Mouse (Mus musculus): ENCODE data around the gene Hormad1. TPM values are rescaled to one million over a fixed set of nuclear protein-coding genes. Genes with fewer than 3 reads are reported as not detected.

Gene Hormad1
- not detected for polyA plus RNA-seq (2012; fragmentation: generic; extraction: Trizol)

- Histone ChIP-seq H3ac (ENCODE audit: control insufficient read depth, insufficient read length) (no peak within 1 kb of the TSS), H3K79me2 (ENCODE audit: control insufficient read depth, insufficient read depth) (no peaks in the 10 kb centered on the region), H3K4me2 (ENCODE audit: low read depth) (no peak within 1 kb of the TSS), H3K27me3 (ENCODE audit: control insufficient read depth, insufficient read depth, insufficient read length) (no peaks in the 10 kb centered on the region), H3K36me3 (ENCODE audit: control insufficient read depth, insufficient read depth) (no peaks in the 10 kb centered on the region), H3K4me3 (no peak within 1 kb of the TSS)
- TF ChIP-seq MYOG (IDR thresholded peaks at IDR 0.05; ENCODE audit: control insufficient read depth in 1 of 3, insufficient read depth in 1 of 3, insufficient read length in 2 of 3, low read depth in 2 of 3) (no peak), SRF (IDR thresholded peaks at IDR 0.05; ENCODE audit: control insufficient read depth, insufficient read length, low read depth) (no peak), POLR2AphosphoS2 (IDR thresholded peaks at IDR 0.05; ENCODE audit: insufficient read length, low read depth) (no peak), E2F4 (IDR thresholded peaks at IDR 0.05; ENCODE audit: insufficient read depth) (no peak), MAX (IDR thresholded peaks at IDR 0.05; ENCODE audit: low read depth) (no peak), REST (IDR thresholded peaks at IDR 0.05; ENCODE audit: insufficient read depth, insufficient read length) (no peak)
Observed at GRCm38 (mm10) chr3:95559437-95559836, at the start of gene Hormad1. Gene Hormad1 (plus strand): TSS chr3:95559677.

GRCm38 (mm10) chr3:95511611-95512180 lies 47.8 kb upstream of the Hormad1 start:
- Histone ChIP-seq H3ac (ENCODE audit: control insufficient read depth, insufficient read length) (no peak overlapping the region), H3K4me3 (no peak overlapping the region), H3K27me3 (ENCODE audit: control insufficient read depth, insufficient read depth, insufficient read length) (no peaks in the 10 kb centered on the region), H3K79me2 (ENCODE audit: control insufficient read depth, insufficient read depth) (no peaks in the 10 kb centered on the region), H3K36me3 (ENCODE audit: control insufficient read depth, insufficient read depth) (no peaks in the 10 kb centered on the region), H3K4me2 (ENCODE audit: low read depth) (no peak overlapping the region)
- TF ChIP-seq SRF (IDR thresholded peaks at IDR 0.05; ENCODE audit: control insufficient read depth, insufficient read length, low read depth) (no peak), REST (IDR thresholded peaks at IDR 0.05; ENCODE audit: insufficient read depth, insufficient read length) (no peak), USF1 (IDR thresholded peaks at IDR 0.05; ENCODE audit: low read depth) (no peak), POLR2A (IDR thresholded peaks at IDR 0.05; ENCODE audit: insufficient read length, low read depth) (no peak), MAX (IDR thresholded peaks at IDR 0.05; ENCODE audit: low read depth) (no peak), MYOG (IDR thresholded peaks at IDR 0.05; ENCODE audit: control insufficient read depth in 1 of 3, insufficient read depth in 1 of 3, insufficient read length in 2 of 3, low read depth in 2 of 3) (no peak), POLR2AphosphoS2 (IDR thresholded peaks at IDR 0.05; ENCODE audit: insufficient read length, low read depth) (no peak), CEBPB (IDR thresholded peaks at IDR 0.05; ENCODE audit: insufficient read depth, poor library complexity, severe bottlenecking) (no peak), E2F4 (IDR thresholded peaks at IDR 0.05; ENCODE audit: insufficient read depth) (no peak), TCF3 (IDR thresholded peaks at IDR 0.05; ENCODE audit: insufficient read length, low read depth) (no peak)

GRCm38 (mm10) chr3:95516614-95517041 lies 42.8 kb upstream of the Hormad1 start:
- H3ac ChIP-seq (ENCODE audit: control insufficient read depth, insufficient read length): no peak overlapping the region
- no peak overlapping the region for H3K4me3 ChIP-seq
- H3K79me2 ChIP-seq (ENCODE audit: control insufficient read depth, insufficient read depth): no peaks in the 10 kb centered on the region
- H3K36me3 ChIP-seq (ENCODE audit: control insufficient read depth, insufficient read depth): no peaks in the 10 kb centered on the region
- no peaks in the 10 kb centered on the region for H3K27me3 ChIP-seq (ENCODE audit: control insufficient read depth, insufficient read depth, insufficient read length)
- no peak overlapping the region for H3K4me2 ChIP-seq (ENCODE audit: low read depth)
- TF ChIP-seq POLR2AphosphoS2 (IDR thresholded peaks at IDR 0.05; ENCODE audit: insufficient read length, low read depth) (no peak), TCF12 (IDR thresholded peaks at IDR 0.05; ENCODE audit: insufficient read depth, poor library complexity, severe bottlenecking) (no peak), POLR2A (IDR thresholded peaks at IDR 0.05; ENCODE audit: insufficient read length, low read depth) (no peak), CEBPB (IDR thresholded peaks at IDR 0.05; ENCODE audit: insufficient read depth, poor library complexity, severe bottlenecking) (no peak), E2F4 (IDR thresholded peaks at IDR 0.05; ENCODE audit: insufficient read depth) (no peak), SRF (IDR thresholded peaks at IDR 0.05; ENCODE audit: control insufficient read depth, insufficient read length, low read depth) (no peak), REST (IDR thresholded peaks at IDR 0.05; ENCODE audit: insufficient read depth, insufficient read length) (no peak), MAX (IDR thresholded peaks at IDR 0.05; ENCODE audit: low read depth) (no peak), TCF3 (IDR thresholded peaks at IDR 0.05; ENCODE audit: insufficient read length, low read depth) (no peak), MYOD1 (IDR thresholded peaks at IDR 0.05; ENCODE audit: control insufficient read depth in 1 of 3, insufficient read length in 2 of 3, low read depth in 2 of 3) (no peak), MYOG (IDR thresholded peaks at IDR 0.05; ENCODE audit: control insufficient read depth in 1 of 3, insufficient read depth in 1 of 3, insufficient read length in 2 of 3, low read depth in 2 of 3) (no peak), USF1 (IDR thresholded peaks at IDR 0.05; ENCODE audit: low read depth) (no peak)

GRCm38 (mm10) chr3:95517493-95517898 lies 42.0 kb upstream of the Hormad1 start:
- H3K4me2 ChIP-seq (ENCODE audit: low read depth): peak overlapping the region; percentile 16
- no peak for TF ChIP-seq SRF (IDR thresholded peaks at IDR 0.05; ENCODE audit: control insufficient read depth, insufficient read length, low read depth)
- TF ChIP-seq TCF3 (IDR thresholded peaks at IDR 0.05; ENCODE audit: insufficient read length, low read depth): no peak
- TF ChIP-seq USF1 (IDR thresholded peaks at IDR 0.05; ENCODE audit: low read depth): no peak
- no peak for TF ChIP-seq POLR2A (IDR thresholded peaks at IDR 0.05; ENCODE audit: insufficient read length, low read depth)
- TF ChIP-seq MAX (IDR thresholded peaks at IDR 0.05; ENCODE audit: low read depth): no peak
- TF ChIP-seq MYOG (IDR thresholded peaks at IDR 0.05; ENCODE audit: control insufficient read depth in 1 of 3, insufficient read depth in 1 of 3, insufficient read length in 2 of 3, low read depth in 2 of 3): no peak
- no peak for TF ChIP-seq TCF12 (IDR thresholded peaks at IDR 0.05; ENCODE audit: insufficient read depth, poor library complexity, severe bottlenecking)
- TF ChIP-seq REST (IDR thresholded peaks at IDR 0.05; ENCODE audit: insufficient read depth, insufficient read length): no peak

GRCm38 (mm10) chr3:95518891-95519290 lies 40.6 kb upstream of the Hormad1 start:
- Histone ChIP-seq H3K4me2 (ENCODE audit: low read depth) (no peak overlapping the region), H3K79me2 (ENCODE audit: control insufficient read depth, insufficient read depth) (no peaks in the 10 kb centered on the region), H3K4me3 (no peak overlapping the region), H3K27me3 (ENCODE audit: control insufficient read depth, insufficient read depth, insufficient read length) (no peaks in the 10 kb centered on the region), H3ac (ENCODE audit: control insufficient read depth, insufficient read length) (no peak overlapping the region), H3K36me3 (ENCODE audit: control insufficient read depth, insufficient read depth) (no peaks in the 10 kb centered on the region)
- no peak for TF ChIP-seq SRF (IDR thresholded peaks at IDR 0.05; ENCODE audit: control insufficient read depth, insufficient read length, low read depth)
- no peak for TF ChIP-seq POLR2AphosphoS2 (IDR thresholded peaks at IDR 0.05; ENCODE audit: insufficient read length, low read depth)
- TF ChIP-seq E2F4 (IDR thresholded peaks at IDR 0.05; ENCODE audit: insufficient read depth): no peak
- TF ChIP-seq MAX (IDR thresholded peaks at IDR 0.05; ENCODE audit: low read depth): no peak
- no peak for TF ChIP-seq MYOG (IDR thresholded peaks at IDR 0.05; ENCODE audit: control insufficient read depth in 1 of 3, insufficient read depth in 1 of 3, insufficient read length in 2 of 3, low read depth in 2 of 3)
- no peak for TF ChIP-seq REST (IDR thresholded peaks at IDR 0.05; ENCODE audit: insufficient read depth, insufficient read length)
- no peak for TF ChIP-seq TCF3 (IDR thresholded peaks at IDR 0.05; ENCODE audit: insufficient read length, low read depth)
- TF ChIP-seq MYOD1 (IDR thresholded peaks at IDR 0.05; ENCODE audit: control insufficient read depth in 1 of 3, insufficient read length in 2 of 3, low read depth in 2 of 3): no peak
- no peak for TF ChIP-seq CEBPB (IDR thresholded peaks at IDR 0.05; ENCODE audit: insufficient read depth, poor library complexity, severe bottlenecking)
- no peak for TF ChIP-seq POLR2A (IDR thresholded peaks at IDR 0.05; ENCODE audit: insufficient read length, low read depth)
- no peak for TF ChIP-seq TCF12 (IDR thresholded peaks at IDR 0.05; ENCODE audit: insufficient read depth, poor library complexity, severe bottlenecking)

More at GRCm38 (mm10) chr3:95517493-95517898, 42.0 kb upstream of the Hormad1 start:
- no peaks in the 10 kb centered on the region for H3K27me3 ChIP-seq (ENCODE audit: control insufficient read depth, insufficient read depth, insufficient read length)
- no peaks in the 10 kb centered on the region for H3K79me2 ChIP-seq (ENCODE audit: control insufficient read depth, insufficient read depth)
- no peak overlapping the region for H3K4me3 ChIP-seq
- no peaks in the 10 kb centered on the region for H3K36me3 ChIP-seq (ENCODE audit: control insufficient read depth, insufficient read depth)
- H3ac ChIP-seq (ENCODE audit: control insufficient read depth, insufficient read length): no peak overlapping the region

Measured in myocyte (in vitro differentiated cells).